Mouse (Mus musculus) cerebellum, adult 8-10 months (tissue): ENCODE data around the gene Luzp2.

Experiments used
- DNase-seq: peaks from one replicate; pipeline ENCODE4 v3.0.0; 2022

Luzp2 gene

DNA sequence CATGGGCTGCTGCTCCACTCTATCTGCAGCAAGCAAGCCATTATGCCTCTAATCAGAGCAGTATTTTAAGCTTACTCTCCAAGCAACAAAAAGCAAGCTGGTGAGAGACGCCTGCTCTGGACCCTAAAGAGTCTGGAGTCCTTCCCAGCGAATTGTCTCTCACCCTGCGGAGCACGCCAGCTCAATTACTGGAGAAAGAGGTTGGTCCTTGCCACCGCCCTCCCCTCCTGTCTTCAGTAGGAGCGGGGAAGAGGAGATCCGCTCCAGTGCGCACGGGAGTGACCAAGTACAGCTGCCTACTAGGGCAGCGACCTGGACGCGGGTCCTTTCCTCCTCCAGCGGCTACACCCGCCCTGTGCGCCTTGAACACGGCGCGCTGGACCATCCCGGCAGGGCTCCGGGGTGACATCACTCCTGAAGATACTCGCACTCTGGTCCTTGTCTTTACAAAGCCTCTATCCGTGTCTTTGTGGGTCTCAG is at the start of gene Luzp2:
Gene Luzp2, plus strand, starts transcription at position 127 of the 480 bp plus-strand sequence.
- DNase-seq: peak; percentile 10

- DNase-seq: no peak
Measured at GRCm38 (mm10) chr7:54787456-54787855, 47.8 kb upstream of the Luzp2 start.

DNA sequence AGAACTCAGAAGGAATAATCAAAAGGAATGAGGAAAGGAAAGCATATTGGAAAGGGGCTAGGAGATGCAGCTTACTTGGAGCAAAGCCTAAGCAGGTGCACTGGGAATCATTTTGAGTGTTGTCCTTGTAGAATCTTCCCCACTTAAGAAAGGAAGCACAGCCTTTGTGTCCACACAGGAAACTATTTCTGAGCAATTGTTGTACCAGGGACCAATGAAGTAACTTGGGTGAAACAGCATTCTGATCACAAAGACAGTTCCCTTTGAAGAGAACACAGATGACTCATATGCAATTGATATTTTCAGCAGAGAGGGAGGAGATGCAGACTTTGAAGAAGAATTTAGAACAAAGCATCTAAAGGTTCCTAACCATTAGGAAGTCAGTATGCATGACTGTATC is 16.7 kb upstream of the Luzp2 start:
- no peak for DNase-seq

DNA sequence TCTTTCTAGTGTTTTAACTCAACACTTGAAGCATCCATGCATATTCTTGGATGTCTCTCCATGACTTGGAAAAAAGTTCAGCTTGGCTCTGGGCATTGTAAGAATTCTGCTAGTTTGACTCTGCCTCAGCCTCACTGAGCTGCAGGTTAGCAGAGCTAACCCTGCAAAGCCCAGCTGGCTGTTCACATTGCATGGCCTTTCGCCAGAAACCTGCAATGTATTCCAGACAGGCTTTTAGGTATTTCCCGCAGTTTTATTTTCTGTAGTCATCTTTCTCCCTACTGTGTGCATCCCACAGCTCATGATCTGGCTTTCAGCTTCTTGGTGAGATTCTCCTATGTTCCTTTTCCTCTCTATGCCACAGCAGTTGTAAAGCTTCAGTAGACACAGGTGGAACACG is 6.5 kb upstream of the Luzp2 start:
- no peak for DNase-seq

DNA sequence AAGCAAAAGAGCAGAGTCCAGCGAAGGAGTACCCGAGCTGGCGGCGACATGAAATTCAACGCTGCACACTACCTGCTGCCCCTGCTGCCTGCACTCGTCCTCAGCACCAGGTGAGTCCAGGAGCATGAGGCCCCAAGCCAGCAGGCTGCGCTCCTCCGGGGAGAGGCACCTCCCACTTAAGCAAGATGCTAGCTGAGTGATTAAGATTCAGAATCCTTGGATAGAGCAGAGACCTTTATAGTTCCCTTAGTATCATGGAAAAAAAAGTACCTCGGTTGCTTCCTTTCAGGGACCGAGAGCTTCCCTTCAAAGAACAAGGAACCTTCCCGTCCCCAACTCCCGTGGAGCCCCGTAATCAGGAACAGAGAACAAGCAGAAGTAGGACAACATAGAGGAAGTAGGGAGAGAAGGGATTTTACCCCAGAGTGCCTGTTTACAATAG is 634 bp downstream of the Luzp2 start:
- DNase-seq: no peak

- DNase-seq: no peak
Measured at GRCm38 (mm10) chr7:54836437-54836836, 1.1 kb downstream of the Luzp2 start.

GRCm38 (mm10) chr7:54842807-54843335 is 7.6 kb downstream of the Luzp2 start:
- no peak for DNase-seq

GRCm38 (mm10) chr7:54845875-54846691 is 10.8 kb downstream of the Luzp2 start:
- DNase-seq: no peak

DNA sequence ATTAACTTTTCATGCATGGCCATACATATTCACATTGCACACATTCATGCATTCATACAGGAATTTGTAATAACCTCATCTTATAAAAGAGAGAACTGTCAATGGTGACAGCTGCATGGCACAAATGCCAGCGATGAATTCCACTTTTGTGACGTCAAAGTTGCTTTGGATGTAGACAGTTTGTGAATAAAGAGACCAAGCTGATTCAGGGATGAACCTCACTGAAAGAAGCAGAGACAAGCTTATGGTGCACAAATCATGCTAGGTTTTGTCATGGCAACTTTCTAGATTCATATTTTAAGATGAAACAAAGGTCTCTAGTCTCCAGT is 11.4 kb downstream of the Luzp2 start:
- DNase-seq: no peak

- no peak for DNase-seq
Measured at GRCm38 (mm10) chr7:54852860-54853259, 17.6 kb downstream of the Luzp2 start.

GRCm38 (mm10) chr7:54861230-54861856 is 26.0 kb downstream of the Luzp2 start:
- no peak for DNase-seq

DNA sequence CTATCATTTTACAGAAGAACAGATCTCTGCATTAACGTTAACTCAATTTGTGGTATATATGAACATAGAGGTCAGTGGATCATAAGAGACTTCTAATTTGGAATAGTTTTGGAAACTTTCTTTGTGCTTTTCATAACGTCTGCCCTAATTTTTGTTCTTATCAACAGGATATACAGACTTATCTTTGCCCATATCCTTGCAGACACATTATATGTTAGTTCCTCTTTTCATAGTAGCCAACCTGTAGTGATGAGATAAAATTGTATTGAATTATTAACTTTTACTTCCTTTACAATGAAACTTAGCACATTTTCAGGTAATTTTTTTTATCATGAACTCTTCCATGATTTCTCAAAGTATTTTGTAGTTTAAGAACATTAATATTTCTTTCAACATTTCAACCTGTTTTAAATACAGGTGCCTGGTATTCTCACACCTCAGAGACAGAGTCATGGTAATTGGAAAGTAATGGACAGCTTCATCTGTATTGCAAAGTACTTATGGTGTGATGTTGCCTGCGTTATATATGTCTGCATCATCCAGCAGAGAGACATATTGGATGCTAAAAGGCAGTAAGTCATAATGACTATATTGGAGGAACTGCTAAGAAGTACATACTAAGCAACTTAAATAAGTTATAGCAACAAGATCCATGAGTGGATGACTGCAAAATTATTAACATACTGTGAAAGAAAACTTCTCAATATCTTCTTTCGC is 43.8 kb downstream of the Luzp2 start:
- DNase-seq: no peak

- DNase-seq: no peak
Measured at GRCm38 (mm10) chr7:54893709-54894627, 58.7 kb downstream of the Luzp2 start.

GRCm38 (mm10) chr7:54898589-54898988 is 63.3 kb downstream of the Luzp2 start:
- DNase-seq: no peak

DNA sequence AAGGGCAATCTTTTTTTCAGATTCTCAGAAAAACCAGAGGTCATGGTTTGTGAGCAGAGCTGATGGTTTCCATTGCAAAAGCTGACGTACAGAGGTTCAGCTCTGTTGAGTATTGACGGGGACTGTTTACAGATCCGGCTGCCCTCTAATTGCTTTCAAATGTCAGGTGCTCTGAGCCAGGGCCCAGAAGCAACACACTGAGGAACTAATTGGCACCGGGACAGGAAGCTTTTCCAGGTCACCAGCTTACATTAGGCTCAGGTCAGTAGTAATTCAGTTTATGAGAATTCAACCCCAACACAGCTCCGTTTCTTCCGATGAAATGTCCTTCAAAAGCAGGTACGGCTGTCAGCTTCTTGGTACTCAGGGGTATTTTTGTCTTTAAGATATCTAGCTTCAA is 74.7 kb downstream of the Luzp2 start:
- peak; percentile 6 for DNase-seq

GRCm38 (mm10) chr7:54914030-54914429 is 78.7 kb downstream of the Luzp2 start:
- DNase-seq: no peak

GRCm38 (mm10) chr7:54921991-54922390 is 86.7 kb downstream of the Luzp2 start:
- no peak for DNase-seq

- no peak for DNase-seq
Measured at GRCm38 (mm10) chr7:54956759-54957158, 121.5 kb downstream of the Luzp2 start.

GRCm38 (mm10) chr7:54962678-54963077 is 127.4 kb downstream of the Luzp2 start:
- DNase-seq: no peak

DNA sequence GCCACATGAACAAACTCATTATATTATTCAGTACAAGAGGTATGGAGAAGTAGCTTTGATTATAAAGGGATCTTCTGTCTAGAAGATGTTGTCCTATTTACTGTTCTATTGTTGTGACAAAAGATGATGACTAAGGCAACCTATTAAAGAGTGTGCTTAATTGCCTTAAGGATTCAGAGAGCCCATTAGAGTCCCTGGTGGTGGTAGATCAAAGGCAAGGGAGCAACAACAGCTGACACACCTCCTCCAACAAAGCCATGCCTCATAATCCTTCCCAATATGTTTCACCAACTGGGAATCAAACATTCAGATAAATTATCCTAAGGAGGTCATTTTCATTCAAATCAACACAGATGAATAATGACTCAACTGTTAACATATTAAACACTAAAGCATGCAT is 142.1 kb downstream of the Luzp2 start:
- DNase-seq: no peak

DNA sequence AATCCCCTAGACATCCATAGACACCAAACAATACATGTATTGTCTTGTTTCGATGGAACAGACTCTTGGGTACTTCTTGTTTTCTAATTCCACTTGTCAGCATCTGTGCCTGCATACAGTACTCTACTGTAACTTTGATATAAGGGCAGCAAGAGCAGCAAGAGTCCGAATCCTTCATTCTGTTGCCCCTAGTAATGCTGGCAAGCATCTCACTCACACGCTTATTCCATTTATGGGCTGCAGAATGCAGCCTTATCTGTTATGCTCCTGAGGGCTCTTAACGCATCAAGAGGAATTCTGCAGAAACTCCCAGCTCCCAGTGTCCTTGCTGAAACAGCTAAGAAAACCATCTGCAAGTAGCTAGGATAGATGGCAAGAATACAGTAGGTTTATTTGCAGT is 145.3 kb downstream of the Luzp2 start:
- no peak for DNase-seq

DNA sequence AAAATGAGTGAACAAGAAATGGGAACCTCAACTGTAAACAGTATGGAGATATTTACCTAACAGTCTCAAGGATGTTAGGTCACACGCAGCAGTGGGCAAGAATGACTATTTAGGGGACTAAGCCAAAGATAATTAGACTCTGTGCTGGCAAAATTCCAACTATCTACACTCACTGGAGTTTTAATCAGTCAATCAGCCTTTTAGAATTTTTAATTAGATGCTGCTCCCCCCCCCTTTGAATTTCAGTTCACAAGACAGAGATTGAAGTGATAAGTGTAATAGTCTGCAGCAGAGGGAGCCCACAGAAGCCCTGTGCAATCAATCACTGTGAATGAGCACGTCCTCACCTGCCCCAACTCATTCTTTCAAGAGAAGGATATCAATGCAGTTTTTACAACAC is 165.1 kb downstream of the Luzp2 start:
- no peak for DNase-seq
